Mouse (Mus musculus) embryonic facial prominence, embryonic 13.5 days (tissue): ENCODE results near the gene Tango6. TPM values are rescaled to one million over a fixed set of nuclear protein-coding genes. Genes with fewer than 3 reads are reported as not detected.

Experiments
- ATAC-seq: fragments of 200-750 bp; cut with Nextera tagmentation; 2 replicates; pipeline ENCODE4 v1.8.0; 2017; ENCODE audit warnings: low read depth; ENCODE audit not compliant: insufficient number of reproducible peaks, insufficient read depth, low FRiP score, low TSS enrichment
- H3K27ac ChIP-seq: fragments of 300-500 bp; sonication (generic); 2 replicates; pipeline ENCODE4 v1.5.1; 2015; ENCODE audit warnings: moderate library complexity, mild to moderate bottlenecking, inconsistent platforms
- H3K27me3 ChIP-seq: fragments of 300-500 bp; sonication (generic); 2 replicates; pipeline ENCODE4 v1.6.1; 2015; ENCODE audit warnings: mild to moderate bottlenecking, inconsistent platforms
- H3K36me3 ChIP-seq: fragments of 300-500 bp; sonication (generic); 2 replicates; pipeline ENCODE4 v1.6.1; 2015; ENCODE audit warnings: mild to moderate bottlenecking, inconsistent platforms
- H3K4me1 ChIP-seq: fragments of 300-500 bp; sonication (generic); 2 replicates; pipeline ENCODE4 v1.6.1; 2015; ENCODE audit warnings: inconsistent platforms
- H3K4me2 ChIP-seq: fragments of 300-500 bp; sonication (generic); 2 replicates; pipeline ENCODE4 v1.6.1; 2015; ENCODE audit warnings: moderate library complexity, mild to moderate bottlenecking, inconsistent platforms
- H3K4me3 ChIP-seq: fragments of 300-500 bp; sonication (generic); 2 replicates; pipeline ENCODE4 v1.5.1; 2015; ENCODE audit warnings: mild to moderate bottlenecking, inconsistent platforms
- H3K9ac ChIP-seq: fragments of 300-500 bp; sonication (generic); 2 replicates; pipeline ENCODE4 v1.6.1; 2015; ENCODE audit warnings: mild to moderate bottlenecking, inconsistent platforms
- H3K9me3 ChIP-seq: fragments of 300-500 bp; sonication (generic); 2 replicates; pipeline ENCODE4 v1.6.1; 2016; ENCODE audit warnings: inconsistent platforms
- WGBS: fragments of 180-500 bp; shearing (Covaris S2); methylation state at CpG from one replicate; pipeline ENCODE4 v1.1.7; 2015; ENCODE audit warnings: mixed read lengths; 5-methylcytosine and 5-hydroxymethylcytosine counted together
- polyA plus RNA-seq: library from polyadenylated mRNA; unstranded; fragments of >200 nt; fragmentation: Nextera tagmentation; extraction: Ambion mirVana; gene quantifications from 2 replicates; pipeline ENCODE4 v1.2.1, GENCODE M21; 2015

Gene Tango6
- polyA plus RNA-seq, 1 experiment from 2014 or later = 11.5 TPM

- no peaks in the 10 kb centered on the region for H3K27me3 ChIP-seq
- ATAC-seq = no peak
- peak overlapping the region; percentile 2; the same call in 1 of the 2 replicates for H3K4me2 ChIP-seq
- peaks cover 9% of the 10 kb centered on the region for H3K4me1 ChIP-seq
- no peak overlapping the region for H3K4me3 ChIP-seq
- WGBS = 75% methylated on average over 9 of the region's 9 CpGs
- H3K27ac ChIP-seq = peak overlapping the region; percentile 81
- H3K9ac ChIP-seq = no peak overlapping the region
- peaks cover 19% of the 10 kb centered on the region for H3K36me3 ChIP-seq
- H3K9me3 ChIP-seq = no peaks in the 10 kb centered on the region
Measured at GRCm38 (mm10) chr8:106704199-106704900, 21.5 kb downstream of the Tango6 start.

DNA sequence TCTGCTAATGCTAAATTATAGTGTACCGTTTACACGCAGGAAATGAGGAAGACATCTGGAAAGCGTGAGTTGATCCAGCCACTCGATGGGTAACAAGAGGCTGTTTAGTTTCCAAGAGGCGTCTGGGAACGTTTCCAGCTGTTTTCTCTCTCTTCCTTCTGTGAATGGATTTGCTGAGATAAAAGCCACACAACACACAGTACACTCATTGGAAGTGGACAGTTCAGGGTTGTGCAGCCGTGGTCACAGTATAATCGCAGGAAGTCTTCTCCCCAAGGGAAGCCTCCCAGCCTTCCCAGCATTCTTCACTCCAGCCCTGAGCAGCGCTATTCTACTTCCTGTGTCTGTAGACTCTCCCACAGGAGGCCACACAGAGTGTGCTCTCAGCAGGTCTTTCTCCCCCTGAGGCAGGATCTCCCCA is 22.0 kb downstream of the Tango6 start:
- 30% methylated on average over 9 of the region's 9 CpGs for WGBS

GRCm38 (mm10) chr8:106706194-106706593 is 23.3 kb downstream of the Tango6 start:
- Histone ChIP-seq H3K4me1 (peaks cover 9% of the 10 kb centered on the region), H3K9ac (no peak overlapping the region), H3K27ac (no peak overlapping the region), H3K36me3 (0 out of 2 replicates have a peak, but pooled peaks cover 7% of the 10 kb centered on the region), H3K27me3 (no peaks in the 10 kb centered on the region), H3K4me3 (no peak overlapping the region), H3K4me2 (no peak overlapping the region), H3K9me3 (no peaks in the 10 kb centered on the region)
- WGBS = 80% methylated on average over 6 of the region's 6 CpGs
- ATAC-seq = no peak

More for the DNA sequence above, 22.0 kb downstream of the Tango6 start:
- 0 out of 2 replicates have a peak, but pooled peaks have one; percentile 62 for ATAC-seq
- H3K4me1 ChIP-seq = peaks cover 9% of the 10 kb centered on the region
- peak overlapping the region; percentile 2; the same call in 1 of the 2 replicates for H3K4me2 ChIP-seq
- no peak overlapping the region for H3K9ac ChIP-seq
- peak overlapping the region; percentile 81 for H3K27ac ChIP-seq
- H3K9me3 ChIP-seq = no peaks in the 10 kb centered on the region
- H3K36me3 ChIP-seq = peaks cover 13% of the 10 kb centered on the region
- H3K27me3 ChIP-seq = no peaks in the 10 kb centered on the region
- H3K4me3 ChIP-seq = no peak overlapping the region

- H3K9ac ChIP-seq = no peak overlapping the region
- no peak overlapping the region for H3K4me2 ChIP-seq
- H3K4me1 ChIP-seq = peaks cover 6% of the 10 kb centered on the region; the same call in 1 of the 2 replicates
- peaks cover 5% of the 10 kb centered on the region for H3K36me3 ChIP-seq
- H3K27ac ChIP-seq = no peak overlapping the region
- no peak overlapping the region for H3K4me3 ChIP-seq
- no peak for ATAC-seq
- 84% methylated on average over 2 of the region's 2 CpGs for WGBS
- no peaks in the 10 kb centered on the region for H3K9me3 ChIP-seq
- H3K27me3 ChIP-seq = no peaks in the 10 kb centered on the region
Measured at GRCm38 (mm10) chr8:106710002-106710401, 27.1 kb downstream of the Tango6 start.

DNA sequence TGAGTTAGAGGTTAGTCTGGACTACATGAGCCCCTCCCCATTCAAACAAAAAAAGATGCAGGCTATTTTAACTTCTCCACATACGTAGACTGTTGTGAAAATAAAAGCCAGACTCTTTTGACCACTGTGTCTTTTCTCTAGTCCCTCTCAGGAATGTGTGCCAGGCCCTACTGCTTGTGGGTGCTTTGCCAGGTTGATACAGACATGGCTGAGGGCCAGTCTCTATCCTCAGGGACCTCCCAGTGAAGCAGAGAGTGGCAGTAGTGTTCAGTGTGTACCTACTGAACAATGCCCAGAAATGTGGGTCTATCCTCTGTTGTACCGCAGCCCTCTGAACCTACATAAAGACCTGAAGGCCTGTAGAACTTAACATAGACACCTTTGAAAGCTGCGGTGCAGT is 29.6 kb downstream of the Tango6 start:
- Histone ChIP-seq H3K27me3 (no peaks in the 10 kb centered on the region), H3K4me2 (no peak overlapping the region), H3K9ac (no peak overlapping the region), H3K36me3 (peaks cover 5% of the 10 kb centered on the region), H3K4me3 (no peak overlapping the region), H3K27ac (no peak overlapping the region), H3K9me3 (no peaks in the 10 kb centered on the region), H3K4me1 (peaks cover 4% of the 10 kb centered on the region; the same call in 1 of the 2 replicates)
- WGBS = 90% methylated on average over 3 of the region's 3 CpGs
- ATAC-seq = no peak

DNA sequence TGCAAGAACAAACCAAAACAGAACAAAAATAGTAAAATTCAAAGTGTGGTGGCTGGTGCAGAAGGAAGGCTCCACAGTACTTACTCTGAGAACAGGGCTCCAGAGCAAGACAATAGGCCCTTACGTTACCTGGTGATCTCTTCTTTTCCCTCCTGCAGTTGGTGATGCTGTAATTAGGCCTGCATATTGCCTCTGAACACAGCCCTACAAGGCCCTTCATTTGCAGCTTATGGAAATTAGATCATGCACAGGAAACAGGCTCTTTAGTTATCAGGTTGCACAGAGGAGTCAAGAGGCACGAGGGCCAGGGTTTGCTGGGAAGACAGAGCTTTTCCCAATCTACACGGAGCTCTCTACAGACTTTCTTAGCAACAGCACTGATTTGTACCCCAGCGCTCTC is 31.4 kb downstream of the Tango6 start:
- Histone ChIP-seq H3K4me1 (peaks cover 11% of the 10 kb centered on the region), H3K36me3 (peaks cover 5% of the 10 kb centered on the region), H3K27ac (no peak overlapping the region), H3K9me3 (no peaks in the 10 kb centered on the region), H3K9ac (no peak overlapping the region), H3K4me2 (no peak overlapping the region), H3K4me3 (no peak overlapping the region), H3K27me3 (no peaks in the 10 kb centered on the region)
- 51% methylated on average over 4 of the region's 4 CpGs for WGBS
- no peak for ATAC-seq

GRCm38 (mm10) chr8:106718091-106718500 is 35.2 kb downstream of the Tango6 start:
- Histone ChIP-seq H3K9ac (peak overlapping the region; percentile 44; the same call in 1 of the 2 replicates), H3K27me3 (no peaks in the 10 kb centered on the region), H3K27ac (no peak overlapping the region), H3K4me1 (peaks cover 11% of the 10 kb centered on the region), H3K4me2 (peak overlapping the region; percentile 47), H3K9me3 (no peaks in the 10 kb centered on the region), H3K4me3 (peak overlapping the region; percentile 24), H3K36me3 (peaks cover 14% of the 10 kb centered on the region; the same call in 1 of the 2 replicates)
- no peak for ATAC-seq
- 13% methylated on average over 17 of the region's 17 CpGs for WGBS

- Histone ChIP-seq H3K36me3 (peaks cover 21% of the 10 kb centered on the region), H3K9me3 (no peaks in the 10 kb centered on the region), H3K9ac (no peak overlapping the region), H3K4me1 (peaks cover 7% of the 10 kb centered on the region), H3K27me3 (no peaks in the 10 kb centered on the region), H3K27ac (peak overlapping the region; percentile 51; the same call in 1 of the 2 replicates), H3K4me2 (no peak overlapping the region), H3K4me3 (no peak overlapping the region)
- 0 out of 2 replicates have a peak, but pooled peaks have one; percentile 37 for ATAC-seq
- 51% methylated on average over 8 of the region's 8 CpGs for WGBS
Measured at GRCm38 (mm10) chr8:106720921-106721320, 38.1 kb downstream of the Tango6 start.

DNA sequence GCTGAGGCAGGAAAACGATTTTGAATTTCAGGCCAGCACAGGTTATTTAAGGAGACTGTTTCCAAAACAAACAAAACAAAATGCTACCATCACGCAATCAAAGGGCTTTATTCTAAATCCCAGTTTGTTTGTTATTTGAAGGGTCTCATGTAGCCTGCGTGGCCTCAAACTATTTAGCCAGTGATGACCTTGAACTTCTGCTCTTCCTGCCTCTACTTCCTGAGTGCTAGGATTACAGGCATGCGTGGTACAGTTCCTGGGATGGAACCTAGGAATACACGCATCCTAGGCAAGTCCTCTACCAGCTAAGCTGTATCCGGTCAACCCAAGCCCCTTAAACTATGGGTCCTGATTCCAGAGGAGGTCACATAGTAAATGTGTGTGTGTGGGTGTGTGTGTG is 39.6 kb downstream of the Tango6 start:
- Histone ChIP-seq H3K4me2 (no peak overlapping the region), H3K4me1 (peaks cover 11% of the 10 kb centered on the region), H3K27me3 (no peaks in the 10 kb centered on the region), H3K27ac (no peak overlapping the region), H3K9ac (no peak overlapping the region), H3K4me3 (no peak overlapping the region), H3K36me3 (peaks cover 28% of the 10 kb centered on the region), H3K9me3 (no peaks in the 10 kb centered on the region; the same call in 1 of the 2 replicates)
- ATAC-seq = no peak
- WGBS = 65% methylated on average over 6 of the region's 6 CpGs

- H3K27me3 ChIP-seq = no peaks in the 10 kb centered on the region
- WGBS = 13% methylated on average over 2 of the region's 2 CpGs
Measured at GRCm38 (mm10) chr8:106723921-106724320, 41.1 kb downstream of the Tango6 start.

DNA sequence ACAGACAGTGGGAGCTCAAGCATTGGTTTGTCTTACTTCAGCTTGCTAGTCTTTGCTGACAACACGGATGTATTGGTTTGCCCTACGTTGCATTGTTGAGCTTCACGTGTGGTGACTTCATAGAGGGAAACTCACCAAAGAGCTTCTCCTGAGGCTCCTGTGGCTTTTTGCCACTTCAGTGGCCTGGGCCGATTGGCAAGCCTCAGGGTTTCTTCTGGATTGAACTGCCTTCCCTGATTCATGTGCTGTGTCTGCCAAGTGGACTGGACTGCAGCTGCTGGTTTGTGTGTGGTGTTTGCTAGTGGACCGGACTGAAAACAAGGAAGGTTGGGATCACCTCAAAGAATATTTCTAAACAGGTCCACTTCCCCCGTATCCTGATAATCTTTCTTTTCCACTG is 43.7 kb downstream of the Tango6 start:
- Histone ChIP-seq H3K4me3 (no peak overlapping the region), H3K9me3 (no peaks in the 10 kb centered on the region; the same call in 1 of the 2 replicates), H3K4me1 (peaks cover 11% of the 10 kb centered on the region), H3K27me3 (no peaks in the 10 kb centered on the region), H3K27ac (no peak overlapping the region), H3K4me2 (no peak overlapping the region), H3K36me3 (peaks cover 14% of the 10 kb centered on the region), H3K9ac (no peak overlapping the region)
- ATAC-seq = no peak
- WGBS = 84% methylated on average over 6 of the region's 6 CpGs

More at GRCm38 (mm10) chr8:106723921-106724320, 41.1 kb downstream of the Tango6 start:
- no peak for ATAC-seq
- Histone ChIP-seq H3K36me3 (peaks cover 28% of the 10 kb centered on the region), H3K4me2 (no peak overlapping the region), H3K4me3 (no peak overlapping the region), H3K9me3 (no peaks in the 10 kb centered on the region; the same call in 1 of the 2 replicates), H3K27ac (no peak overlapping the region), H3K4me1 (peaks cover 5% of the 10 kb centered on the region), H3K9ac (no peak overlapping the region)
